Mouse (Mus musculus) thymus, adult 2 months (tissue): Measurements from ENCODE around the gene Rab7.

ENCODE experiments used
- CTCF ChIP-seq: fragments of 200-500 bp; IDR thresholded peaks from 2 replicates; pipeline ENCODE4 v1.5.1; 2012; ENCODE audit warnings: mild to moderate bottlenecking, control low read depth, low read length, moderate library complexity, borderline replicate concordance; ENCODE audit not compliant: control insufficient read depth, poor library complexity, insufficient read depth; ENCODE audit errors: extremely low read depth
- POLR2A ChIP-seq: fragments of 200-500 bp; IDR thresholded peaks from 2 replicates; pipeline ENCODE4 v1.6.1; 2012; ENCODE audit warnings: mild to moderate bottlenecking, low read length, control low read depth, moderate library complexity; ENCODE audit not compliant: control insufficient read depth, poor library complexity, insufficient read depth; ENCODE audit errors: extremely low read depth

GRCm38 (mm10) chr6:87970041-87970440, 75.0 kb downstream of the Rab7 start:
- no peak for TF ChIP-seq CTCF
- no peak for TF ChIP-seq POLR2A
